Mouse (Mus musculus) lung, adult 10 weeks (tissue): ENCODE measurements around the gene Notch1. TPM values are rescaled to one million over a fixed set of nuclear protein-coding genes. Genes with fewer than 3 reads are reported as not detected.

Experiments
- polyA plus RNA-seq: library from polyadenylated mRNA; stranded (reverse); fragments of 350-450 nt; fragmentation: Illumina TruSeq; extraction: RNeasy Lipid Tissue Mini Kit (QIAGEN cat#74804); gene quantifications from one replicate; pipeline ENCODE4 v1.2.3, GENCODE M21; 2014; ENCODE audit warnings: low read depth, low replicate concordance; ENCODE audit not compliant: insufficient read depth

Notch1 gene
- polyA plus RNA-seq = 14.9 TPM

GRCm38 (mm10) chr2:26516275-26516674 lies at the start of gene Notch1:
Gene Notch1 (minus strand): TSS chr2:26516663.

GRCm38 (mm10) chr2:26444946-26445665 lies 71.4 kb downstream of the Notch1 start, which contains the start of gene Sec16a:
Gene Sec16a (minus strand): TSS chr2:26445216.

GRCm38 (mm10) chr2:26408515-26409356 lies 107.7 kb downstream of the Notch1 start, which contains the start of gene Inpp5e:
Gene Inpp5e (minus strand): TSS chr2:26409203.

Other genes with a start within 250 kb of the Notch1 start
- gene Ccdc187, start 222.1 kb downstream of the Notch1 start, polyA plus RNA-seq = 2.1 TPM
- gene Gpsm1, start 201.1 kb downstream of the Notch1 start, polyA plus RNA-seq = 14.2 TPM
- gene Dnlz, start 164.6 kb downstream of the Notch1 start, polyA plus RNA-seq = 10.7 TPM
- gene Card9, start 155.7 kb downstream of the Notch1 start, polyA plus RNA-seq = 13.2 TPM
- 7.8 TPM for gene Snapc4, start 136.0 kb downstream of the Notch1 start, polyA plus RNA-seq
- gene Entr1, start 127.3 kb downstream of the Notch1 start, polyA plus RNA-seq = 49.5 TPM
- gene Pmpca, start 127.3 kb downstream of the Notch1 start, polyA plus RNA-seq = 22.6 TPM
- gene Inpp5e, start 107.5 kb downstream of the Notch1 start, polyA plus RNA-seq = 7.1 TPM
- gene Sec16a, start 71.4 kb downstream of the Notch1 start, polyA plus RNA-seq = 13.3 TPM
- gene Egfl7, start 63.4 kb upstream of the Notch1 start, polyA plus RNA-seq = 820 TPM
- gene Gm20532, start 70.0 kb upstream of the Notch1 start, polyA plus RNA-seq = not detected
- gene Agpat2, start 87.8 kb upstream of the Notch1 start, polyA plus RNA-seq = 51.3 TPM
- 6.8 TPM for gene Fam69b, start 111.8 kb upstream of the Notch1 start, polyA plus RNA-seq
- gene Lcn4, start 154.6 kb upstream of the Notch1 start, polyA plus RNA-seq = 0.58 TPM